Mouse (Mus musculus) brain, adult 10 weeks (tissue): ENCODE data around the gene Mlip. TPM values are rescaled to one million over a fixed set of nuclear protein-coding genes. Genes with fewer than 3 reads are reported as not detected.

Experiments
- polyA plus RNA-seq: library from polyadenylated mRNA; stranded (reverse); fragments of 350-450 nt; fragmentation: Illumina TruSeq; extraction: RNeasy Lipid Tissue Mini Kit (QIAGEN cat#74804); gene quantifications from one replicate; pipeline ENCODE4 v1.2.3, GENCODE M21; 2015; ENCODE audit warnings: low read depth, low replicate concordance

The Mlip gene
- polyA plus RNA-seq: 51.6 TPM

GRCm38 (mm10) chr9:77352432-77353175, at the start of gene Mlip:
TSS of gene Mlip (minus strand) at chr9:77352969.

Other genes starting within 250 kb of the Mlip start
- gene Lrrc1, start 191.9 kb upstream of the Mlip start, polyA plus RNA-seq: 12.7 TPM